Mouse (Mus musculus): ENCODE data around the gene Map3k11. TPM values are rescaled to one million over a fixed set of nuclear protein-coding genes. Genes with fewer than 3 reads are reported as not detected.

The Map3k11 gene
- total and polyA plus RNA-seq, 2 experiments from 2014 or later, result 10.7 to 20.7 TPM

DNA sequence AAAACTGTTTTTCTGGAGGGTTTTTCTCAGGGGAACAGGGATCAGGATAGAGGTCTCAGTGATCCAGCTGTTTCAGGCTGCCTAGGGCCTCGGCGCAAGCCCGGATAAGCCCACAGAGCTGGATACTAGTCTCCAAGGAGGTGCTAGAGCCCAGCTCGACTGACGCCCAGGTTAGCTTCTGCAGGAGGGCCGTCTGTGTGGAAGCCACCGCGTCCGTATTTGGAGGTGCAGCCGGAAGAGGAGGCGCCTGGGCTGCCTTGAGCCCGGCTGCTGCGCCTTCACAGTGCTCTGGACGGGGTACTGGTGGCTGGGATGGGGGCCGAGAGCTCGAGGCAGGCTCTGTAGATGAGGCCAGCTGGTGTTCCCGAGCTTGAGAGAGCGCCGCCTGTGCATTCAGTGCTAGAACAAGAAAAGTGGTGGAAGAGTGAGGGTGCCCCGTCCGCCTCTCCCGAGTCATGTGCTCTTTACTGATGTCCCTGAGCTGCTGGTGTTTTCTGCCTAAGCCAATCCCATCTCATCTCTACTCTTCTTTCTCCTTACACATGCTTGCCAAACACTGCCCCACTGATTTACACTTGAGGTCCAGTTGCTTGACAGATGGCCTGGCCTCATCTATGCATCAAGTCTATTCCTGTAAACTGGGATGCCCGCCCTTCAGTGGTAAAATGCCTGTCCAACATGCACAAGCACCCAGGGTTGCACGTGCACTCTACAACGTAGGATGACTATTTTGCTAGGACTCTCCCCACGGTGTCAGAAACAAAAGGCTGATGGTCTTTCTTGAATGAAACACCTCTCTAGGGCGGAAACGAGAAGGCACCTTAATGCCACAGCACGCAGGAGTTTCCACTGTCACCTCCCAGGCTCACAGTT, 42.0 kb downstream of the Map3k11 start:
- no peak for TF ChIP-seq CTCF (IDR thresholded peaks at IDR 0.05; ENCODE audit: low read depth)
- no peak for ATAC-seq
- H3K9me3 ChIP-seq (ENCODE audit: low read length), result no peaks in the 10 kb centered on the region
- peak overlapping the region; percentile 58 for H3K4me3 ChIP-seq (ENCODE audit: low read length)
- no peak for DNase-seq (ENCODE audit: low spot score)
- peak overlapping the region; percentile 98; the same call in 1 of the 2 replicates for H3K9ac ChIP-seq (replicated peaks; ENCODE audit: low read length)
- peaks cover 37% of the 10 kb centered on the region for H3K4me1 ChIP-seq (ENCODE audit: insufficient read depth, low read length)
- no peaks in the 10 kb centered on the region for H3K27me3 ChIP-seq (ENCODE audit: insufficient read depth, low read length)
- H3K36me3 ChIP-seq (ENCODE audit: insufficient read depth, low read length), result no peaks in the 10 kb centered on the region
- peak overlapping the region; percentile 96 for H3K4me2 ChIP-seq (ENCODE audit: low read depth, low read length)
- 76% methylated on average over 29 of the region's 29 CpGs for WGBS
- H3K27ac ChIP-seq, result no peak overlapping the region

DNA sequence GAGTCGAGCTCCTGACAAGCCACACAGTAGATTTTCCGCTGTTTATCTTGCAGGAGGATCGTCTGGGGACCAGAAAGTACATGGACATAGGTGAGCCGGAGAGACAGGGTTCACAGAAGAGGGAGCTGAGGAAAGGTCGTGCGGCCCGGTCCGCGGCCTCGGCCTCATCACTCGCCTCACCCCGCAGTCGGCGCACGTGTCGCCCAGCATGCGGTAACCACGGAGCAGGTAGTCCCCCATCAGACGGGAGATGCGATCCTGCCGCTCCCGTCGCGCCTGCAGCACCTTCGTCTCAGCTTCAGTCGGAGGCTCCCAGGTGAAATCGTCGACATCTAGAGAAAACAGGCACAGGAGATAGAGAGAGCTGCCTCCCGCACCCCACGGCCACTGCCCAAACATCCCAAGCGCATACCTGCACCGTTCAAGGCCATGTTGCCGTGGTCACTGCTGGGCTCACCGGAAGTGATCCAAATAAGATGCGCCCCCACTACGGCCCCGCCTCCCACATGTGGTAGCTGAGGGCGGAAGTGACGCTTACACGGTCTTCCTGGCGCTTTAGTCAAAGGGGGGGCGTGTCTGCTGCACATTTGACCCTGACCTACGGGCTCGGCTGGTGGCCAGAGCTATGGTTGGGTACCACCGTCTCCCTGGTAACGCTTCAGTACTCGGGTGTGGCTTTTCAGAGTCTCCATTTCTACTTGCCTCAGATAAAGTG, 42.9 kb downstream of the Map3k11 start:
- Histone ChIP-seq H3K9ac (replicated peaks; ENCODE audit: low read length) (peak overlapping the region; percentile 50), H3K9me3 (ENCODE audit: low read length) (no peaks in the 10 kb centered on the region), H3K4me2 (ENCODE audit: low read depth, low read length) (peak overlapping the region; percentile 95), H3K27me3 (ENCODE audit: insufficient read depth, low read length) (no peaks in the 10 kb centered on the region), H3K27ac (peak overlapping the region; percentile 56; the same call in 1 of the 2 replicates), H3K36me3 (ENCODE audit: insufficient read depth, low read length) (no peaks in the 10 kb centered on the region), H3K4me1 (ENCODE audit: insufficient read depth, low read length) (peaks cover 29% of the 10 kb centered on the region), H3K4me3 (ENCODE audit: low read length) (peak overlapping the region; percentile 58)
- WGBS, result under 1% methylated on average over 47 of the region's 47 CpGs
- DNase-seq (ENCODE audit: low spot score) (peak; percentile 97), ATAC-seq (peak; percentile 92)
- no peak for TF ChIP-seq CTCF (IDR thresholded peaks at IDR 0.05; ENCODE audit: low read depth)

DNA sequence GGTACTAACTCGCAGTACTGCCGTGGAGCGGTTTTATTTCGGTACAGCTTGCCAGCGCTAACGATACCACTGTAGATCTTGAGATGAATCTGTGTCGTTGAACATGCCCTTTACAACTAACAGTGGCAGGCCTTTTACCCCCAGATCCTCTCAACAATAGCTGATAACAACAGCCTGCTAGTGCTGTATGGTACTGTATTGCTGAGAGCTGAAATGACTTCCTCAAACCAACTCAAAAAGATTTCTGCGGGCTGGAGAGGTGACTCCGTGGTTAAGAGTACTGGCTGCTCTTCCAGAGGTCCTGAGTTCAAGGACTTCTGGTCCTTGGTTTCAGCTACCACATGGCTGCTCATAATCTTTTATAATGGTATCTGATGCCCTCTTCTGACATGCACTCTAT, 45.8 kb downstream of the Map3k11 start:
- no peaks in the 10 kb centered on the region for H3K27me3 ChIP-seq (ENCODE audit: insufficient read depth, low read length)

GRCm38 (mm10) chr19:5739446-5739845, 50.9 kb downstream of the Map3k11 start:
- Histone ChIP-seq H3K9ac (replicated peaks; ENCODE audit: low read length) (no peak overlapping the region), H3K27ac (no peak overlapping the region), H3K9me3 (ENCODE audit: low read length) (no peaks in the 10 kb centered on the region), H3K27me3 (ENCODE audit: insufficient read depth, low read length) (no peaks in the 10 kb centered on the region), H3K4me2 (ENCODE audit: low read depth, low read length) (no peak overlapping the region), H3K4me3 (ENCODE audit: low read length) (no peak overlapping the region), H3K4me1 (ENCODE audit: insufficient read depth, low read length) (no peaks in the 10 kb centered on the region; the same call in 1 of the 2 replicates), H3K36me3 (ENCODE audit: insufficient read depth, low read length) (no peaks in the 10 kb centered on the region)
- DNase-seq (ENCODE audit: low spot score), result no peak
- WGBS, result 47% methylated on average over 2 of the region's 2 CpGs
- no peak for TF ChIP-seq CTCF (IDR thresholded peaks at IDR 0.05; ENCODE audit: low read depth)
- no peak for ATAC-seq

More for the DNA sequence above, 45.8 kb downstream of the Map3k11 start:
- no peak overlapping the region for H3K4me3 ChIP-seq (ENCODE audit: low read length)
- H3K36me3 ChIP-seq (ENCODE audit: insufficient read depth, low read length), result no peaks in the 10 kb centered on the region
- H3K27ac ChIP-seq, result no peak overlapping the region
- H3K9me3 ChIP-seq (ENCODE audit: low read length), result no peaks in the 10 kb centered on the region
- no peak for ATAC-seq
- peaks cover 17% of the 10 kb centered on the region for H3K4me1 ChIP-seq (ENCODE audit: insufficient read depth, low read length)
- DNase-seq (ENCODE audit: low spot score), result no peak
- TF ChIP-seq CTCF (IDR thresholded peaks at IDR 0.05; ENCODE audit: low read depth), result no peak
- no peak overlapping the region for H3K9ac ChIP-seq (replicated peaks; ENCODE audit: low read length)
- H3K4me2 ChIP-seq (ENCODE audit: low read depth, low read length), result no peak overlapping the region
- WGBS, result 88% methylated on average over 9 of the region's 9 CpGs

- ATAC-seq, result peak; percentile 78
- Histone ChIP-seq H3K9me3 (ENCODE audit: low read length) (no peaks in the 10 kb centered on the region), H3K27me3 (ENCODE audit: insufficient read depth, low read length) (no peaks in the 10 kb centered on the region), H3K9ac (replicated peaks; ENCODE audit: low read length) (peak within 1 kb of the TSS; percentile 60), H3K27ac (peak within 1 kb of the TSS; percentile 77), H3K4me2 (ENCODE audit: low read depth, low read length) (peak within 1 kb of the TSS; percentile 95), H3K4me1 (ENCODE audit: insufficient read depth, low read length) (peaks cover 5% of the 10 kb centered on the region; the same call in 1 of the 2 replicates), H3K36me3 (ENCODE audit: insufficient read depth, low read length) (no peaks in the 10 kb centered on the region), H3K4me3 (ENCODE audit: low read length) (peak within 1 kb of the TSS; percentile 54)
- DNase-seq (ENCODE audit: low spot score), result peak; percentile 89
- TF ChIP-seq CTCF (IDR thresholded peaks at IDR 0.05; ENCODE audit: low read depth), result no peak
- 13% methylated on average over 10 of the region's 14 CpGs for WGBS
These were observed 52.1 kb downstream of the Map3k11 start, which contains the start of gene Ltbp3 for GRCm38 (mm10) chr19:5740320-5741317. Ltbp3 (plus strand) TSS chr19:5740904.
